In genomic region chr14:25456666-25457433, GRCm38 (mm10) we compare ENCODE assay signal across 8 mouse cellular contexts. TPM values are rescaled to one million over a fixed set of nuclear protein-coding genes. Genes with fewer than 3 reads are reported as not detected.
A peak's percentile ranks its signal among the peaks of the same experiment; 100 is the strongest.
DNase-seq lines count a peak whose midpoint lies in the region; ATAC-seq lines count a peak whose summit lies in the region.

No protein-coding gene starts in this region.

- H3K27ac ChIP-seq in heart, embryonic 11.5 days (ENCODE audit: low read depth, low read length) = peak overlapping the region; percentile 92
- peak overlapping the region; percentile 67 for H3K27ac ChIP-seq in brown adipose tissue, adult 24 weeks (replicated peaks; ENCODE audit: low read depth, low read length)
- peak overlapping the region; percentile 94 to 100 for H3K27ac ChIP-seq in heart, embryonic 14.5 days (replicated peaks in 1 of 2; ENCODE audit: control insufficient read depth in 1 of 2, insufficient read depth in 1 of 2, low read depth in 2 of 2, low read length in 2 of 2)
- peak overlapping the region; percentile 97 for H3K27ac ChIP-seq in limb, embryonic 10.5 days
- H3K27ac ChIP-seq in neural tube, embryonic 12.5 days = peak overlapping the region; percentile 99

- no peaks in the 10 kb centered on the region for H3K36me3 ChIP-seq in heart, embryonic 11.5 days (ENCODE audit: control insufficient read depth, insufficient read depth, low read length)
- H3K36me3 ChIP-seq in heart, embryonic 14.5 days (ENCODE audit: control insufficient read depth, insufficient read depth, low read length) = no peaks in the 10 kb centered on the region
- H3K36me3 ChIP-seq in limb, embryonic 10.5 days = no peaks in the 10 kb centered on the region
- H3K36me3 ChIP-seq in neural tube, embryonic 12.5 days = no peaks in the 10 kb centered on the region

- H3K9me3 ChIP-seq in heart, embryonic 11.5 days (replicated peaks; ENCODE audit: control insufficient read depth, low read length) = no peaks in the 10 kb centered on the region
- no peaks in the 10 kb centered on the region for H3K9me3 ChIP-seq in heart, embryonic 14.5 days (ENCODE audit: control insufficient read depth, low read length)
- no peaks in the 10 kb centered on the region for H3K9me3 ChIP-seq in limb, embryonic 10.5 days (replicated peaks)
- H3K9me3 ChIP-seq in neural tube, embryonic 12.5 days = no peaks in the 10 kb centered on the region

- H3K4me2 ChIP-seq in heart, embryonic 11.5 days = peak overlapping the region; percentile 97
- H3K4me2 ChIP-seq in heart, embryonic 14.5 days (ENCODE audit: low read length) = peak overlapping the region; percentile 83
- peak overlapping the region; percentile 96 for H3K4me2 ChIP-seq in neural tube, embryonic 12.5 days (replicated peaks)

- 3% methylated on average over 17 of the region's 17 CpGs for WGBS in heart, embryonic 11.5 days (ENCODE audit: insufficient replicate concordance)
- WGBS in heart, embryonic 14.5 days = 5% methylated on average over 16 of the region's 17 CpGs
- WGBS in limb, embryonic 10.5 days = 3% methylated on average over 17 of the region's 17 CpGs
- under 1% methylated on average over 17 of the region's 17 CpGs for WGBS in neural tube, embryonic 12.5 days

- DNase-seq in heart, postnatal 25 days (ENCODE audit: low spot score) = no peak
- peak; percentile 56 for DNase-seq in limb, embryonic 10.5 days (ENCODE audit: low spot score)
- no peak for DNase-seq in left cerebral cortex, postnatal 36 days (ENCODE audit: low spot score in 2 of 2)

- H3K9ac ChIP-seq in heart, embryonic 11.5 days (ENCODE audit: low read depth, low read length) = peak overlapping the region; percentile 80
- peak overlapping the region; percentile 99 for H3K9ac ChIP-seq in heart, embryonic 14.5 days (ENCODE audit: low read length)
- peak overlapping the region; percentile 99 for H3K9ac ChIP-seq in neural tube, embryonic 12.5 days

- H3K4me1 ChIP-seq in heart, embryonic 11.5 days (ENCODE audit: control insufficient read depth, insufficient read depth, low read length) = peaks cover 47% of the 10 kb centered on the region
- H3K4me1 ChIP-seq in brown adipose tissue, adult 24 weeks (ENCODE audit: control insufficient read depth, insufficient read depth, insufficient read length, low read length) = peaks cover 2% of the 10 kb centered on the region; the same call in 1 of the 2 replicates
- H3K4me1 ChIP-seq in heart, embryonic 14.5 days (ENCODE audit: control insufficient read depth in 2 of 2, insufficient read depth in 2 of 2, low read length in 2 of 2) = peaks cover 26 to 45% of the 10 kb centered on the region in 2 experiments
- peaks cover 66% of the 10 kb centered on the region for H3K4me1 ChIP-seq in limb, embryonic 10.5 days
- peaks cover 26% of the 10 kb centered on the region for H3K4me1 ChIP-seq in neural tube, embryonic 12.5 days

- intact Hi-C loops in heart, postnatal 25 days (cut with DNase I) = loop anchor here (1.0 to 10.0 kb wide), 5 partner anchors 78 to 962 kb away; no protein-coding TSS in a partner anchor
- intact Hi-C loops in left cerebral cortex, postnatal 36 days (cut with DNase I) = loop anchor here (2.0 to 10.0 kb wide), 6 partner anchors 230 to 955 kb away; no protein-coding TSS in a partner anchor

- peak overlapping the region; percentile 98 for H3K4me3 ChIP-seq in heart, embryonic 11.5 days (ENCODE audit: low read depth, low read length)
- peak overlapping the region; percentile 64 for H3K4me3 ChIP-seq in brown adipose tissue, adult 24 weeks (ENCODE audit: insufficient read depth, low read depth, low read length)
- peak overlapping the region; percentile 77 to 93 for H3K4me3 ChIP-seq in heart, embryonic 14.5 days (ENCODE audit: control insufficient read depth in 1 of 2, insufficient read depth in 1 of 2, low read depth in 1 of 2, low read length in 2 of 2)
- peak overlapping the region; percentile 91 for H3K4me3 ChIP-seq in limb, embryonic 10.5 days
- peak overlapping the region; percentile 97 for H3K4me3 ChIP-seq in neural tube, embryonic 12.5 days

- ATAC-seq in heart, embryonic 11.5 days (replicated peaks; ENCODE audit: insufficient number of reproducible peaks, low FRiP score, low TSS enrichment) = no peak
- ATAC-seq in heart, embryonic 14.5 days (ENCODE audit: insufficient number of reproducible peaks, insufficient read depth, low FRiP score, low read depth) = no peak
- no peak; the same call in 1 of the 2 replicates for ATAC-seq in neural tube, embryonic 12.5 days (ENCODE audit: low FRiP score, low read depth)
- no peak for ATAC-seq in erythroid progenitor cell, adult 5-6 weeks (replicated peaks; ENCODE audit: low FRiP score, poor library complexity, severe bottlenecking)

- H3K27me3 ChIP-seq in heart, embryonic 11.5 days (ENCODE audit: control insufficient read depth, insufficient read depth, low read length) = no peaks in the 10 kb centered on the region
- H3K27me3 ChIP-seq in heart, embryonic 14.5 days (ENCODE audit: control insufficient read depth, insufficient read depth, low read length) = no peaks in the 10 kb centered on the region
- H3K27me3 ChIP-seq in limb, embryonic 10.5 days (ENCODE audit: low read depth, poor library complexity, severe bottlenecking) = no peaks in the 10 kb centered on the region
- H3K27me3 ChIP-seq in neural tube, embryonic 12.5 days (replicated peaks) = no peaks in the 10 kb centered on the region

RNA-seq across cellular contexts. Expression of gene Zmiz1, which starts 2.1 kb away (rescaled TPM):
- 34.9 and 36.2 TPM in 2 replicates for polyA plus RNA-seq in heart, embryonic 11.5 days (2014; fragmentation: Nextera tagmentation; extraction: Ambion mirVana)
- total RNA-seq in heart, postnatal 25 days (2021) = 10 to 100 TPM; 40.2 to 49.9 TPM
- polyA plus RNA-seq in brown adipose tissue, adult 24 weeks (2012; ENCODE audit: insufficient read depth, insufficient read length, missing spikeins) = 15.0 and 17.0 TPM in 2 replicates
- polyA plus RNA-seq in heart, embryonic 14.5 days (2014; fragmentation: Nextera tagmentation; extraction: Ambion mirVana) = 27.7 and 31.3 TPM in 2 replicates
- 43.8 and 55.5 TPM in 2 replicates for polyA plus RNA-seq in limb, embryonic 10.5 days (2016; fragmentation: Nextera tagmentation; extraction: Ambion mirVana)
- polyA plus RNA-seq in neural tube, embryonic 12.5 days (2016; fragmentation: Nextera tagmentation; extraction: Ambion mirVana) = 62.2 and 63.4 TPM in 2 replicates
- 20.9 and 36.0 TPM in 2 replicates for total RNA-seq in erythroid progenitor cell, adult 5-6 weeks (2015; ENCODE audit: low replicate concordance)
- total RNA-seq in erythroid progenitor cell, adult 5-6 weeks (2017; ENCODE audit: low replicate concordance) = 4.0 and 4.6 TPM in 2 replicates
- total RNA-seq in left cerebral cortex, postnatal 36 days (2021) = 100 to 1,000 TPM in 1 of 2 experiments, 10 to 100 TPM in 1; 83.9 to 111 TPM
